Mouse (Mus musculus) heart, embryonic 13.5 days (tissue): ENCODE data around the gene Kcnc3. TPM values are rescaled to one million over a fixed set of nuclear protein-coding genes. Genes with fewer than 3 reads are reported as not detected.
A peak's percentile ranks its signal among the peaks of the same experiment; 100 is the strongest.

ENCODE experiments used
- ATAC-seq: fragments of 200-750 bp; cut with Nextera tagmentation; 2 replicates; pipeline ENCODE4 v1.8.0; 2017; ENCODE audit warnings: moderate TSS enrichment; ENCODE audit not compliant: insufficient number of reproducible peaks, low FRiP score, low TSS enrichment; ENCODE audit errors: extremely low read depth
- H3K27ac ChIP-seq: fragments of 300-500 bp; sonication (generic); replicated peaks from 2 replicates; pipeline ENCODE4 v1.5.1; 2015; ENCODE audit warnings: moderate library complexity, mild to moderate bottlenecking, inconsistent platforms
- H3K27me3 ChIP-seq: fragments of 300-500 bp; sonication (generic); replicated peaks from 2 replicates; pipeline ENCODE4 v1.6.1; 2015; ENCODE audit warnings: mild to moderate bottlenecking, inconsistent platforms
- H3K36me3 ChIP-seq: fragments of 300-500 bp; sonication (generic); 2 replicates; pipeline ENCODE4 v1.6.1; 2015; ENCODE audit warnings: mild to moderate bottlenecking, inconsistent platforms
- H3K4me1 ChIP-seq: fragments of 300-500 bp; sonication (generic); 2 replicates; pipeline ENCODE4 v1.6.1; 2015; ENCODE audit warnings: inconsistent platforms
- H3K4me2 ChIP-seq: fragments of 300-500 bp; sonication (generic); 2 replicates; pipeline ENCODE4 v1.6.1; 2015; ENCODE audit warnings: inconsistent platforms, mild to moderate bottlenecking, moderate library complexity
- H3K4me3 ChIP-seq: fragments of 300-500 bp; sonication (generic); 2 replicates; pipeline ENCODE4 v1.5.1; 2015; ENCODE audit warnings: moderate library complexity, mild to moderate bottlenecking, inconsistent platforms
- H3K9ac ChIP-seq: fragments of 300-500 bp; sonication (generic); 2 replicates; pipeline ENCODE4 v1.6.1; 2015; ENCODE audit warnings: inconsistent platforms, mild to moderate bottlenecking, moderate library complexity
- H3K9me3 ChIP-seq: fragments of 300-500 bp; sonication (generic); 2 replicates; pipeline ENCODE4 v1.6.1; 2016; ENCODE audit warnings: inconsistent platforms
- WGBS: fragments of 180-500 bp; shearing (Covaris S2); methylation state at CpG from one replicate; pipeline ENCODE4 v1.1.7; 2015; ENCODE audit warnings: mixed read lengths; 5-methylcytosine and 5-hydroxymethylcytosine counted together
- polyA plus RNA-seq: library from polyadenylated mRNA; unstranded; fragments of >200 nt; fragmentation: Nextera tagmentation; extraction: Ambion mirVana; gene quantifications from 2 replicates; pipeline ENCODE4 v1.2.1, GENCODE M21; 2015

Gene Kcnc3
- 0.05 and 0.17 TPM in 2 replicates for polyA plus RNA-seq

DNA sequence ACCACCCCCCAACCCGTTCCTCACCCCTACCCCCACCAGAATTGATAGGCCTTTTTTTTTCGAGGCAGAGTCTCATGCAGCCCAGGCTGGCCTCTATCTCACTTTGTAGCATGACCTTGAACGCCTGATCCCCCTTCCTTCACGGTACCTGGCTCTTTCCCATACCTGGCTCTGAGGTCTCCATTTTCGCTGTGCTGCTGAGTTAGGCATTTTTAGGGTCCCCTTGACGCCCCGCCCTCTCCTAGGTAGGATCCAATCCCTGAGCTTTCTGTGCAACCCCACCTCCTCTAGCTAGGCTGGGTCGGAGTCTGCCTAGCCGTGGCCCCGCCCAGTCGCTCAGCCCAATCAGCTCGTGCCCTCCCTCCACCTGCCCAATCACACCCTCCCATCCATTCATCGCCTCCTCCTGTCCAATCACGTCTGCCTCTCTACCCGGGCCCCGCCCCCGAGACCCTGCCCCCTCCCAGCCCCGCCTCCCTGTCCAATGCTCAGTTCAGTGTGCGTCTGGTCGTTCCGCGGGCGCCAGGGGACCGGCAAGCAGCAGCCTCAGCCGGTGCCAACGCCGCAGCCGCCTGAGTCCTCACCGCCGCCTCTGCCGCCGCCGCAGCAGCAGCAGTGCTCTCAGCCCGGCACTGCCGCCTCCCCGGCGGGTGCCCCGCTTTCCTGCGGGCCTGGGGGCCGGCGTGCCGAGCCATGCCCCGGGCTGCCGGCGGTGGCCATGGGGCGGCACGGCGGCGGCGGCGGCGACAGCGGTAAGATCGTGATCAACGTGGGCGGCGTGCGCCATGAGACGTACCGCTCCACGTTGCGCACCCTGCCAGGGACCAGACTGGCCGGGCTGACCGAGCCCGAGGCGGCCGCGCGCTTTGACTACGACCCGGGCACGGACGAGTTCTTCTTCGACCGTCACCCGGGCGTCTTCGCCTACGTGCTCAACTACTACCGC is at the start of gene Kcnc3:
Gene Kcnc3 (plus strand): TSS at position 263 of the 946 bp plus-strand sequence.
- peak within 1 kb of the TSS; percentile 63 for H3K9ac ChIP-seq
- H3K9me3 ChIP-seq = no peaks in the 10 kb centered on the region
- peak within 1 kb of the TSS; percentile 61 for H3K4me3 ChIP-seq
- peak within 1 kb of the TSS; percentile 95 for H3K4me2 ChIP-seq
- H3K36me3 ChIP-seq = no peaks in the 10 kb centered on the region
- peaks cover 92% of the 10 kb centered on the region for H3K27me3 ChIP-seq
- H3K4me1 ChIP-seq = peaks cover 36% of the 10 kb centered on the region
- under 1% methylated on average over 80 of the region's 80 CpGs for WGBS
- H3K27ac ChIP-seq = no peak within 1 kb of the TSS
- peak; percentile 67 for ATAC-seq

DNA sequence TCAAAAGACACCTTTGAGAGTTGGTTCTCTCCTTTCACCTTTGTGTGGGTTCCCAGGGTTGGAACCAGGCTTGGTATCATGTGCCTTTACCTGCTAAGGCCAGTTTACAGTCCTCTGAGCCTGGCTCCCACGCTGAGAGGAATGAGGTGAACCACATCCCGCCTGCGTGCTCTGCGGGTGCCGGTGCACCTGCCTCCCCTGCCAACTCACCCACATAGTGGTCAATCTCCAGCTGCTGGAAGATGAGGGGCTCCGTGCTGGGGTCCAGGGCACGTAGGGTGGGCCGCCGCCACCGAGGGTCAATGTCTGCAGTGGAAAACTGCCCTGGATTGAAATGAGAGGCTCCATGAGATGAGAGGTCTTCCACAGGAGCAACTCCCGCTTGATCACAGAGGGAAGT is 47.9 kb upstream of the Kcnc3 start:
- WGBS = 88% methylated on average over 11 of the region's 11 CpGs
- Histone ChIP-seq H3K4me1 (peaks cover 8% of the 10 kb centered on the region), H3K27me3 (no peaks in the 10 kb centered on the region), H3K4me2 (no peak overlapping the region), H3K9ac (no peak overlapping the region), H3K4me3 (no peak overlapping the region), H3K36me3 (peaks cover 76% of the 10 kb centered on the region), H3K27ac (no peak overlapping the region), H3K9me3 (no peaks in the 10 kb centered on the region)
- no peak for ATAC-seq

DNA sequence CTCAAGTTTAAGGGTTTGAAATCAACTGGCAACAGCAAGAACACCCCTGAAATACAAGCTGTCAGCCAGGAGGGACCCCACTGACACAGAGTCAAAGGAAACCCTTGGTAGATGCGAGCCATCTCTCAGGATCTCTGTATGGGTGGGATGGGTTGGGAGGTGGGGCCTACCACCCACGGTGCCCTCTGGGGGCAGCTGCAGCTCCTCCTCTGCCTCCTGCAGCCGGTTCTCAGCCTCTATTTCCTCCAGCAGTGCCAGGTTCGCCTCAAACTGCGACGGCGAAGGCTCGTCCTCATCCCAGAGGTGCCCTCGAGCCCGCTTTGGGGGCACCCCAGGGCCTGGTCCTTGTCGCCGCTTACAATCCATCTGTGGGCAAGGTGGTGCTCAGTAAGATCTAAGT is 47.4 kb upstream of the Kcnc3 start:
- Histone ChIP-seq H3K9ac (0 out of 2 replicates have a peak overlapping the region, but pooled peaks have one; percentile 5), H3K9me3 (no peaks in the 10 kb centered on the region), H3K4me3 (no peak overlapping the region)

DNA sequence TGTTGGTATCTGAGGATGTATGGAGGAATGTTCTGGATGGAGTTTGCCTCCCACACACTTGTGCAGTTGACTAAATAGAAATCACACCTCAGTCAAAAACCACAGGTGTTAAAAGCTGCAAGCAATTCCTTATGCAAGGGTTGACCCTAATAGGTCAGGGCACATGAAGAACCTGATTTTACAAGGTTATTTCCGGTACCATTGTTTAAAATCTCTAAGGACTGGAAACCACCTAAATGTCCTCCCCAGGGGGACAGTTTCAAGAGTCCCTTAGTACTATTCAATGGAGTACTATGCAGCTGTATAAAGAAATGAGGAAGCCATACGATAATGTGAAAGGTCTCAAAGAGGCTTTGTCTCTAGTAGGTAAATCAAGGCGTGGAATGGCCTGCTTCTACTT is 44.2 kb upstream of the Kcnc3 start:
- Histone ChIP-seq H3K9me3 (no peaks in the 10 kb centered on the region), H3K27ac (no peak overlapping the region), H3K27me3 (no peaks in the 10 kb centered on the region), H3K4me2 (no peak overlapping the region), H3K36me3 (peaks cover 59% of the 10 kb centered on the region), H3K4me1 (peaks cover 13% of the 10 kb centered on the region), H3K4me3 (no peak overlapping the region), H3K9ac (no peak overlapping the region)
- 94% methylated on average over 3 of the region's 3 CpGs for WGBS
- no peak for ATAC-seq

More for the DNA sequence above, 47.4 kb upstream of the Kcnc3 start:
- Histone ChIP-seq H3K4me1 (peaks cover 13% of the 10 kb centered on the region), H3K36me3 (peaks cover 71% of the 10 kb centered on the region), H3K27me3 (no peaks in the 10 kb centered on the region), H3K27ac (no peak overlapping the region), H3K4me2 (no peak overlapping the region)
- no peak for ATAC-seq
- WGBS = 78% methylated on average over 12 of the region's 12 CpGs

DNA sequence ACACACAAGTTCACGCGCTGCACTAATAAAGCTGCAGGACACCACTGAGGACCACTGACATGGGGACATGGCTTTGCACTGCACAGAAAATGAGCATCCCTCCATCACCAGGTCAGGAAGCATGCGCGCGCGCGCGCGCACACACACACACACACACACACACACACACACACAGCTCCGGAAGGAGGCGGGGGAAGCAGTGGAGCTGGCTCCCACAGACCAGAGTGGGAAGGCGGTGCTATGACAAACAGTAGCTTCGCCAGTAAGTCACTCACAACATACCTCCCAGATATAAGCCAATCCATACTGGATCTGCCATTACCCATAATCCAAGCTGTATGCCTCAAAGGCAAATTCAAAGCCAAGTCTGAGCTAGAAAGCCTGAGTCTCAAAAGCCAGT is 43.4 kb upstream of the Kcnc3 start:
- 94% methylated on average over 13 of the region's 13 CpGs for WGBS
- H3K9ac ChIP-seq = peak overlapping the region; percentile 84; the same call in 1 of the 2 replicates
- H3K36me3 ChIP-seq = peaks cover 59% of the 10 kb centered on the region
- ATAC-seq = no peak
- no peak overlapping the region for H3K4me3 ChIP-seq
- H3K4me1 ChIP-seq = peaks cover 13% of the 10 kb centered on the region
- H3K27ac ChIP-seq = no peak overlapping the region
- peak overlapping the region; percentile 93 for H3K4me2 ChIP-seq
- H3K27me3 ChIP-seq = no peaks in the 10 kb centered on the region
- H3K9me3 ChIP-seq = no peaks in the 10 kb centered on the region

DNA sequence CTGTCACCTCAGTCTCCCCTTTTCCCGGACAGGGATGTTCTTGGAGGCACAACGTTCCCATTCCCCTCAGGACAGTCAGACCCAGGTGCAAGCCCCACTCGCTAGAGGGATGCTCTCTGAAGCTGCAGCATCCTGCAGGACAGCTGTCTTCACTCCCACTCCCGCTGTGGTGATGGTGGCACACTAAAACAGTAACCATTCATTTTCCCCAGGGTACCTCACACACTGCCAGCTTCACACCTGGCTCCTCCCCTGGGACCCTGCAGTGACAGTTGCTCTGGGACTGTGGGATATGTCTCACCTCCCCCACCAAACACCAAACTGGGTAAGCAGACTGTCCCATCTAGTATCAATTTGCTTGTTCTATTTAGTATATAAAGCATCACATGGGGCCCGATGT is 42.7 kb upstream of the Kcnc3 start:
- peak overlapping the region; percentile 75; the same call in 1 of the 2 replicates for H3K27ac ChIP-seq
- H3K27me3 ChIP-seq = no peaks in the 10 kb centered on the region
- ATAC-seq = no peak
- peak overlapping the region; percentile 79 for H3K4me3 ChIP-seq
- H3K9me3 ChIP-seq = no peaks in the 10 kb centered on the region
- peak overlapping the region; percentile 93 for H3K4me2 ChIP-seq
- H3K9ac ChIP-seq = peak overlapping the region; percentile 84
- WGBS = 23% methylated on average over 5 of the region's 5 CpGs
- H3K4me1 ChIP-seq = peaks cover 17% of the 10 kb centered on the region
- peaks cover 57% of the 10 kb centered on the region for H3K36me3 ChIP-seq

DNA sequence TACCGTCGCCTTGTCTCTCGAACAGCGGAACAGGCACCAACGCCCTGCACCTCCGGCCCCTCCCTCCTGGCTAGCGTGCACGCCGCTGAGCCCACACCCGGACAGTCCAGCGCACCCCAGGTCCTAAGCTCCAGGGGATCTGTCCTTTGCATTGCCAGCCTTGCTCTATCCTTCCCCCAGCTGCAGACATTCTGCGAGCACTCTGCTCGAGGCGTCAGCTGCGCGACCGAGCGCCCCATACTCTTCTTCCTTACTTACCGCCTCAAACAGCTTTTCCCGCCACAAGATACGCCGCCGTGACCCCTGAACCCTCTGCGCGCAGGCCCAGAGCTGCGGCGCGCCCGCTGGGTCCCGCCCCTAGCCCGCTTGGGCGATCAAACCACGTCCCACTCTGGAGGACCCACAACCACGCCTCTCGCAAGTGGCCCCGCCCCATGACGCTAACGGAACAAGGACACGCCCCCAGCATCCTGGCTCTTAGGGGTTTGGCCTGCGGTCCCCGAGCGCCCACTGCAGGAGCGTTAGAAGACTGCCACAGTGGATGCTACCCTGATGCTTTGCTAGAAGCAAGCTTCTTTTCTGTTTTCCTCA is 41.9 kb upstream of the Kcnc3 start, which contains the start of gene Pold1:
Gene Pold1 (minus strand): TSS at position 353 of the 591 bp plus-strand sequence.
- H3K27ac ChIP-seq = peak within 1 kb of the TSS; percentile 75
- peak within 1 kb of the TSS; percentile 93 for H3K4me2 ChIP-seq
- H3K9ac ChIP-seq = peak within 1 kb of the TSS; percentile 84
- H3K9me3 ChIP-seq = no peaks in the 10 kb centered on the region
- WGBS = 0% methylated on average over 43 of the region's 43 CpGs
- H3K36me3 ChIP-seq = peaks cover 49% of the 10 kb centered on the region
- H3K4me3 ChIP-seq = peak within 1 kb of the TSS; percentile 79
- ATAC-seq = peak; percentile 91
- peaks cover 23% of the 10 kb centered on the region for H3K4me1 ChIP-seq
- H3K27me3 ChIP-seq = no peaks in the 10 kb centered on the region

DNA sequence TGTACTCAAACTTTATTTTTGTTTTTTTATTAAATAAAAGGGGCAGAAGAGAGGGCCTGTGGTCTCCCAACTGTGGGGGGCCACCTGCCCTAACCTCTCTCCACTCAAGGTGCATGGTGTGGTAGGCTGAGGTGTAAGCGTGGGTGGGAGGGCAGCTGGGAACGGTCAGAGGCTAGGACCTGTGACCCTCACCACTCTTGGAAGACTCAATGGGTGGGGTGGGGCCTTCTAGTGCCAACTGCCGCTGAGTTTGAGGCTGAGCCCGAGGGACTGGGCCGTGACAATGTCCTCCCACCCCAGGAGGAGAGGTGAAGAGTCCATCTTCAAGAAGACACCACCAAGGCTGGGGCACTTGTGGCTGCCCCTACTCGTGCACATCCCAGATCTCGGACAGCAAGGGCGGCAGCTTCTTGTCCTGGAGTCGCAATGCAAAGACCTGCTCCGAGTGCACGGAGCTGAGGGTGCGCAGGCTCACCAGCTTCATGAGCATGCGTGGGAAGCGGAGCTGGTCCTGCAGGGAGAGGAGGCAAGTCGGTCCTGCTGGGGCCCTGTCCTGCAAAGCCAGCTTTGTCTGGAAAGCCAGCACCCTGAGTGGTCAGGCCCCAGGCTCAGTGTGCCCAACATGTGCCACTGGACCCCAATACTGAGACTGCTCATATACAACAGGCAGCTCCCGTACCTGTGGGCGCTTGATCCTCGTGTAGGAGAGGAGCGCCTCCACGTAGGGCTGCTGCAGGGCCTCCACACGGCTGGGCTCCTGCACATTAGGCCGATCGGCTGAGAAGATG is 40.6 kb upstream of the Kcnc3 start:
- H3K9ac ChIP-seq = no peak overlapping the region
- whole genome bisulfite sequencing = 91% methylated on average over 23 of the region's 23 CpGs
- ATAC-seq = no peak
- H3K27me3 ChIP-seq = no peaks in the 10 kb centered on the region
- peaks cover 49% of the 10 kb centered on the region for H3K36me3 ChIP-seq
- no peak overlapping the region for H3K4me3 ChIP-seq
- H3K4me1 ChIP-seq = peaks cover 26% of the 10 kb centered on the region
- H3K9me3 ChIP-seq = no peaks in the 10 kb centered on the region
- no peak overlapping the region for H3K4me2 ChIP-seq
- H3K27ac ChIP-seq = no peak overlapping the region

DNA sequence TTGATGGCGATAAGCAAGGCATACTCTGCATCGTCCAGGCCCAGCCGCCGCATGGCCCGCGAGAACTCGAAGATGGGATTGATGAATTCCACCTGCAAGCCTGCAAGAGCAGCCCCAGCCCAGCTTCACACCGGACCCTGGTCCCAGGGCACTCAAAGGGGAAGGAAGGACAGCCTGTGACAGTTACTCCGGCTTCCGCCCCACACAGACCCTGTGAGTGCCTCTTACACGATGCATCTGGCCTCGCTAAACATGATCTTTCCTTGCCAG is 40.1 kb upstream of the Kcnc3 start:
- Histone ChIP-seq H3K27ac (no peak overlapping the region), H3K9ac (no peak overlapping the region)
- no peak for ATAC-seq

DNA sequence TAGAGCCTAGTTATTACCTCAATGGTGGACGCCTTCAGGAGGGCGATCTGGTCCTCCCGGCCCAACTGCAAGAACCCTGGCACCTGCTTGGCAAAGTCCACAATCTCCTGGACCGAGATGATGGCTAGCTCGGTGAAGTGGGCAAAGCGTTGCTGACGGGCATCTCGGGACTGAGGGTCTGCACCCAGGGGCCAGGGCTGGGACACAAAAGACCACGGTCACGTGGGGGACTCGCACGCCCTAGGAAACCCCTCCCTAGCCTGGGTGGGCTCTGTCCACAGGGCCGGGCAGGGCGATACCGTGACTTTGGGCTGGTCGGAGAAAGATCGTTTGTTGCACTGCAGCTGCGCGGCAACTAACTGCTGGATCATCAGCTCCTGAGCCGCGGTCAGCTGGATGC is 39.2 kb upstream of the Kcnc3 start:
- no peak overlapping the region for H3K9ac ChIP-seq
- peaks cover 12% of the 10 kb centered on the region; the same call in 1 of the 2 replicates for H3K27me3 ChIP-seq
- ATAC-seq = no peak
- H3K4me2 ChIP-seq = no peak overlapping the region
- H3K4me1 ChIP-seq = peaks cover 26% of the 10 kb centered on the region
- 90% methylated on average over 21 of the region's 21 CpGs for WGBS
- no peak overlapping the region for H3K4me3 ChIP-seq
- H3K27ac ChIP-seq = no peak overlapping the region
- peaks cover 37% of the 10 kb centered on the region for H3K36me3 ChIP-seq
- H3K9me3 ChIP-seq = no peaks in the 10 kb centered on the region

More for the DNA sequence above, 40.1 kb upstream of the Kcnc3 start:
- peaks cover 45% of the 10 kb centered on the region for H3K36me3 ChIP-seq
- H3K27me3 ChIP-seq = peaks cover 3% of the 10 kb centered on the region; the same call in 1 of the 2 replicates
- peaks cover 26% of the 10 kb centered on the region for H3K4me1 ChIP-seq
- H3K4me3 ChIP-seq = no peak overlapping the region
- no peaks in the 10 kb centered on the region for H3K9me3 ChIP-seq
- no peak overlapping the region for H3K4me2 ChIP-seq
- 94% methylated on average over 12 of the region's 12 CpGs for WGBS

DNA sequence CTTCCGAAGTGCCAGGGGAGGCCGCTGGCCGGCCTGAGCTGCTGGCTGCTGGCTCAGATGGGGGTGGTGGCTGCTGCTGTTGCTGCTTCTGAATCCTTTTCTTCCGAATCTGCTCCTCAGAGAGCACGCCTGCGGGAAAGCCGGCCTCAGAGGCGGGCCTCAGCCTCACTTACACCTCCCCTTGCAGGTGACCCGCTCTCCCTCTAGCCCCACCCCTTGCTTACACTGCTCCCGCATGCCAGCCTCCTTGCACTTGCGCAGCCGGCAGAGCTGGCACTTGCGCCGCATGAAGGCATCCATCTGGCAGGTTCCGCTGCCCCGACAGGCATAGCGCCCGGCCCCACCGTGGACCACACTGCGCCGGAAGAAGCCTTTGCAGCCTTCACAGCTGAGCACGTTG is 38.7 kb upstream of the Kcnc3 start:
- WGBS = 80% methylated on average over 22 of the region's 22 CpGs

More for the DNA sequence above, 38.7 kb upstream of the Kcnc3 start:
- peaks cover 15% of the 10 kb centered on the region; the same call in 1 of the 2 replicates for H3K27me3 ChIP-seq
- peaks cover 26% of the 10 kb centered on the region for H3K4me1 ChIP-seq
- peaks cover 33% of the 10 kb centered on the region for H3K36me3 ChIP-seq
- no peak overlapping the region for H3K9ac ChIP-seq
- ATAC-seq = no peak
- H3K9me3 ChIP-seq = no peaks in the 10 kb centered on the region
- no peak overlapping the region for H3K4me2 ChIP-seq
- H3K27ac ChIP-seq = no peak overlapping the region
- H3K4me3 ChIP-seq = no peak overlapping the region
